Mouse (Mus musculus): ENCODE data around the gene Lsg1. TPM values are rescaled to one million over a fixed set of nuclear protein-coding genes. Genes with fewer than 3 reads are reported as not detected.

Lsg1 gene
- 12.1 TPM for polyA plus RNA-seq (2014; fragmentation: Illumina TruSeq; extraction: RNeasy Lipid Tissue Mini Kit (QIAGEN cat#74804); ENCODE audit: low read depth, low replicate concordance)

DNA sequence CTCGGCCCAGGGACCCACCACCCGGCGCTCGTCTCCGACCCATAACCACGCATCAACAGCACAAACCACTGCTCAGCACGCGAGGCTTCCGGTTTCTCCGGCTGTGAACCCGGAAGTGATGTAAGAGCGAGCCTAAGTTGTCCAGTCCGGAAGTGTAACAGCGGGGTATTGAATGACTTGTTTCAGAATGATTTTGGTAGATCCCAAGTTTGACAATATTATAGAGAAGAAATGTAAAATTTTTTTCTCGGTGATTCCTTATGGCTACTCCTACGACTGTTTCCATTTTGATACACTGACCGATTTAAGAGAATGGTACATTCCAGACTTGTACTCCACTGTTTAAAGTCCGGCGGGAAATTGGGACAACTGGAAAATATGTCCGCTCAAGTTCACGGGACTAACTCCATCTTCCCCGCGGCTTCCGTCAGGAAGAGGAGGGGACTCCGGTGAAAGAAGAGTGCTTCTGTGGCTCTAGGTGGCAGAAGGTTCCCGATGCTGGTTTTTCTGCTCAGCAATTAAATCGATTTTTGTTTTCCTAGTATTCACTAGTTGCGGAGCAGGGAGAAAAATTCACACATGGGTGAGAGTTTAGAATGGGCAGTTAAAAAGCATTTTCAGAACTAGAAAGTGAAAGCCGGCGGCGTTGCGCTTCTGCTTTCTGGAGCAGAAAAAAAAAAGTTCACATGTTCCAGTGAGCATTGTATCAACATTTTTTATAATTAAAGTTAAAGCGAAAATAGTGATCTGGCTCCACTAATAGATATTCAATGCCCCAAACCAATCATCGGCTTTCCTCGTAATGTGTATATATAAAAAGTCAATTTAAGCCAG is at the start of gene Lsg1:
Lsg1 (minus strand) TSS at position 99 of the 834 bp plus-strand sequence.

DNA sequence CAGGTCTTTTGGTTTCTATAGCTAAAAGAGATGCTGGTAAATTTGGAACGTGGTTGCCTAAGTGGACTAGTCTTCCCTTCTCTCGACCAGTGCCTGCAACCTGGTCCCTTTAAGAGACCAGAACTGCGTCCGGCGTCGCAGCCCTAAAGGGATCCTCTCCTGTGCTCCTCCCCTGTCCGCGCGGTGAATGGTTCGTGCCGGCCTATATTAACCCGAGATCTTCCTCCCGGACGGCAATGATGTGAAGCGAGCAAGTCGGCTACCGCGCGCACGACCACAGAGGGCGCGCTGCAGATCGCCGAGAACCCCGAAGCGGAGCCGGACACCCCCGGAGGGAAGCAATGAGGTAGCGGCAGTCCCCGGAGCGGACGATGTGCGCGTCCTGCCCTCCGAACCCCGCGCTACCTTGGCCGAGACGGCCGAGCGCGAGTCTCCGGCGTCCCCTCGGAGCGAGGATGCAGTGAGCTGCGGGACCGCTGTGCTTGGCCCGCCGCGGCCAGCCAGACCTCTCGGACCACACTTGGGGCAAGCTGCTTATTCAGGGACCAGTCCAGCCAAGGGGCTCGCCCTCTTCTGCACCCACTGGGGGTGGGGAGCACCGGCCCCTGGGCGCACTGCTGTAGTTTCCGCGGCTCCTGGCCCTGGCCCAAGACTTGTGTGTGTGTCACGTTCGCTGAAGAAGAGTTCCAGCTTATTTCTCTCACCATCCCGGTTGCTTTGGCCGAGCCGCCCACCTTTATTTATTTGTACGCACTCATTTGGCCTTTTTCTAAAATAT is 12.3 kb upstream of the Lsg1 start, which contains the start of gene Fam43a:
Fam43a (plus strand) TSS at position 233 of the 778 bp plus-strand sequence.

DNA sequence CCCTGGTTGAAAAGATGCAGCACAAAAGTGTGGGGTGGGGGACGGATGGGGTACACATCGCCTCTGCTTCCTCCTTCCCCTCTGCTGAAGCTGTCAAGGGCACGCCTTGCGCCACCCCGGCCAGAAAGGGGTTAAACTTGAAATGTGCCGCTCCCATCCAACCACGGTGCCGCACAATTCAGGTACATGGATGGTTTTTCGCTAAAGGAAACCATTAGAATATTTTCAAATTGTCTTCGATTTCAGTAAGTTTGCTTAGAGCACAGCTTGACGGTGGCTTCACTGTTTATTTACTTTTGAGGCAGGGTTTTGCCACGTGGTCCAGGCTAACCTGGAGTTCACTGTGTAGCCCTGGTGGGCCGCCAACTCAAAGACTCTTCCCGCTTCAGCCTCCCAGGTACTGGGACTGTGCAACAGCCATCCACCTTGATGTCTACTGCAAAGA is 36.6 kb downstream of the Lsg1 start, which contains the start of gene Tmem44:
Tmem44 (minus strand) TSS at position 95 of the 445 bp plus-strand sequence.

Other genes starting within 250 kb of the Lsg1 start
- gene Atp13a3, start 181.6 kb downstream of the Lsg1 start, polyA plus RNA-seq (2014; fragmentation: Illumina TruSeq; extraction: RNeasy Lipid Tissue Mini Kit (QIAGEN cat#74804); ENCODE audit: low read depth, low replicate concordance), result 18.5 TPM
- gene Tmem44, start 36.8 kb downstream of the Lsg1 start, polyA plus RNA-seq (2014; fragmentation: Illumina TruSeq; extraction: RNeasy Lipid Tissue Mini Kit (QIAGEN cat#74804); ENCODE audit: low read depth, low replicate concordance), result 10.7 TPM
- 20.4 TPM for gene Fam43a, start 12.1 kb upstream of the Lsg1 start, polyA plus RNA-seq (2014; fragmentation: Illumina TruSeq; extraction: RNeasy Lipid Tissue Mini Kit (QIAGEN cat#74804); ENCODE audit: low read depth, low replicate concordance)

All from heart, adult 10 weeks (tissue).